Mouse (Mus musculus): ENCODE results near the gene Mta2. TPM values are rescaled to one million over a fixed set of nuclear protein-coding genes. Genes with fewer than 3 reads are reported as not detected.

Gene Mta2
- polyA plus RNA-seq, 1 experiment from 2014 or later = 39.7 TPM

GRCm38 (mm10) chr19:8921741-8922140, 19.9 kb upstream of the Mta2 start:
- 56% methylated on average over 9 of the region's 9 CpGs for WGBS
- Histone ChIP-seq H3K9me3 (ENCODE audit: control insufficient read depth, low read length) (no peaks in the 10 kb centered on the region), H3K9ac (ENCODE audit: low read depth, low read length) (peak overlapping the region; percentile 81), H3K27ac (replicated peaks; ENCODE audit: low read depth, low read length) (no peak overlapping the region), H3K27me3 (replicated peaks; ENCODE audit: control insufficient read depth, insufficient read depth, low read length) (no peaks in the 10 kb centered on the region), H3K4me1 (ENCODE audit: control insufficient read depth, insufficient read depth, low read length) (0 out of 2 replicates have a peak, but pooled peaks cover 6% of the 10 kb centered on the region), H3K4me2 (ENCODE audit: low read depth, low read length) (peak overlapping the region; percentile 79), H3K4me3 (ENCODE audit: low read depth, low read length) (peak overlapping the region; percentile 84), H3K36me3 (ENCODE audit: control insufficient read depth, insufficient read depth, low read length) (peaks cover 37% of the 10 kb centered on the region)
- DNase-seq (ENCODE audit: low spot score) (no peak), ATAC-seq (ENCODE audit: low read depth) (no peak)

- Histone ChIP-seq H3K9ac (ENCODE audit: low read depth, low read length) (no peak overlapping the region), H3K9me3 (ENCODE audit: control insufficient read depth, low read length) (no peaks in the 10 kb centered on the region), H3K27me3 (replicated peaks; ENCODE audit: control insufficient read depth, insufficient read depth, low read length) (no peaks in the 10 kb centered on the region), H3K27ac (replicated peaks; ENCODE audit: low read depth, low read length) (no peak overlapping the region), H3K4me3 (ENCODE audit: low read depth, low read length) (no peak overlapping the region), H3K4me1 (ENCODE audit: control insufficient read depth, insufficient read depth, low read length) (0 out of 2 replicates have a peak, but pooled peaks cover under 1% of the 10 kb centered on the region), H3K4me2 (ENCODE audit: low read depth, low read length) (no peak overlapping the region), H3K36me3 (ENCODE audit: control insufficient read depth, insufficient read depth, low read length) (peaks cover 50% of the 10 kb centered on the region)
- no peak for DNase-seq (ENCODE audit: low spot score)
- WGBS = 86% methylated on average over 2 of the region's 2 CpGs
- ATAC-seq (ENCODE audit: low read depth) = no peak
These were observed 14.9 kb upstream of the Mta2 start for GRCm38 (mm10) chr19:8926766-8927165.

- no peak for ATAC-seq (ENCODE audit: low read depth)
- Histone ChIP-seq H3K4me2 (ENCODE audit: low read depth, low read length) (no peak overlapping the region), H3K4me1 (ENCODE audit: control insufficient read depth, insufficient read depth, low read length) (no peaks in the 10 kb centered on the region), H3K4me3 (ENCODE audit: low read depth, low read length) (no peak overlapping the region), H3K9me3 (ENCODE audit: control insufficient read depth, low read length) (no peaks in the 10 kb centered on the region), H3K9ac (ENCODE audit: low read depth, low read length) (no peak overlapping the region), H3K27ac (replicated peaks; ENCODE audit: low read depth, low read length) (no peak overlapping the region), H3K27me3 (replicated peaks; ENCODE audit: control insufficient read depth, insufficient read depth, low read length) (no peaks in the 10 kb centered on the region), H3K36me3 (ENCODE audit: control insufficient read depth, insufficient read depth, low read length) (peaks cover 42% of the 10 kb centered on the region)
- 87% methylated on average over 12 of the region's 12 CpGs for WGBS
- DNase-seq (ENCODE audit: low spot score) = no peak
These were observed 13.7 kb upstream of the Mta2 start for GRCm38 (mm10) chr19:8927891-8928525.

GRCm38 (mm10) chr19:8928689-8929223, 12.9 kb upstream of the Mta2 start:
- no peak for DNase-seq (ENCODE audit: low spot score)
- Histone ChIP-seq H3K4me2 (ENCODE audit: low read depth, low read length) (peak overlapping the region; percentile 78), H3K27ac (replicated peaks; ENCODE audit: low read depth, low read length) (no peak overlapping the region), H3K27me3 (replicated peaks; ENCODE audit: control insufficient read depth, insufficient read depth, low read length) (no peaks in the 10 kb centered on the region), H3K4me3 (ENCODE audit: low read depth, low read length) (peak overlapping the region; percentile 80), H3K9ac (ENCODE audit: low read depth, low read length) (peak overlapping the region; percentile 86), H3K9me3 (ENCODE audit: control insufficient read depth, low read length) (no peaks in the 10 kb centered on the region), H3K4me1 (ENCODE audit: control insufficient read depth, insufficient read depth, low read length) (no peaks in the 10 kb centered on the region), H3K36me3 (ENCODE audit: control insufficient read depth, insufficient read depth, low read length) (peaks cover 50% of the 10 kb centered on the region)
- 32% methylated on average over 7 of the region's 16 CpGs for WGBS
- peak; percentile 26; the same call in 1 of the 2 replicates for ATAC-seq (ENCODE audit: low read depth)

- Histone ChIP-seq H3K27ac (replicated peaks; ENCODE audit: low read depth, low read length) (peak within 1 kb of the TSS; percentile 65), H3K9me3 (ENCODE audit: control insufficient read depth, low read length) (no peaks in the 10 kb centered on the region), H3K27me3 (replicated peaks; ENCODE audit: control insufficient read depth, insufficient read depth, low read length) (no peaks in the 10 kb centered on the region), H3K4me2 (ENCODE audit: low read depth, low read length) (peak within 1 kb of the TSS; percentile 78), H3K36me3 (ENCODE audit: control insufficient read depth, insufficient read depth, low read length) (peaks cover 57% of the 10 kb centered on the region), H3K4me1 (ENCODE audit: control insufficient read depth, insufficient read depth, low read length) (no peaks in the 10 kb centered on the region), H3K4me3 (ENCODE audit: low read depth, low read length) (peak within 1 kb of the TSS; percentile 80), H3K9ac (ENCODE audit: low read depth, low read length) (peak within 1 kb of the TSS; percentile 86)
- under 1% methylated on average over 29 of the region's 74 CpGs for WGBS
- ATAC-seq (ENCODE audit: low read depth) (peak; percentile 78), DNase-seq (ENCODE audit: low spot score) (peak; percentile 81)
These were observed 12.2 kb upstream of the Mta2 start, which contains the start of the genes Rom1 and Eml3 for GRCm38 (mm10) chr19:8929224-8930088. Rom1 (minus strand) TSS chr19:8929356. Eml3 (plus strand) TSS chr19:8929552.

- H3K4me3 ChIP-seq (ENCODE audit: low read depth, low read length) = peak overlapping the region; percentile 80
- no peak for ATAC-seq (ENCODE audit: low read depth)
- H3K9ac ChIP-seq (ENCODE audit: low read depth, low read length) = peak overlapping the region; percentile 86
- peaks cover 63% of the 10 kb centered on the region for H3K36me3 ChIP-seq (ENCODE audit: control insufficient read depth, insufficient read depth, low read length)
- H3K27ac ChIP-seq (replicated peaks; ENCODE audit: low read depth, low read length) = peak overlapping the region; percentile 65; the same call in 1 of the 2 replicates
- DNase-seq (ENCODE audit: low spot score) = no peak
- no peaks in the 10 kb centered on the region for H3K9me3 ChIP-seq (ENCODE audit: control insufficient read depth, low read length)
- peak overlapping the region; percentile 78 for H3K4me2 ChIP-seq (ENCODE audit: low read depth, low read length)
- no peaks in the 10 kb centered on the region for H3K27me3 ChIP-seq (replicated peaks; ENCODE audit: control insufficient read depth, insufficient read depth, low read length)
- whole genome bisulfite sequencing = 5% methylated on average over 11 of the region's 11 CpGs
- H3K4me1 ChIP-seq (ENCODE audit: control insufficient read depth, insufficient read depth, low read length) = no peaks in the 10 kb centered on the region
These were observed 11.6 kb upstream of the Mta2 start for GRCm38 (mm10) chr19:8930117-8930516.

- H3K27me3 ChIP-seq (replicated peaks; ENCODE audit: control insufficient read depth, insufficient read depth, low read length) = no peaks in the 10 kb centered on the region
- H3K27ac ChIP-seq (replicated peaks; ENCODE audit: low read depth, low read length) = no peak overlapping the region
- H3K36me3 ChIP-seq (ENCODE audit: control insufficient read depth, insufficient read depth, low read length) = peaks cover 63% of the 10 kb centered on the region
- DNase-seq (ENCODE audit: low spot score) (no peak), ATAC-seq (ENCODE audit: low read depth) (no peak)
- 73% methylated on average over 7 of the region's 7 CpGs for WGBS
- peak overlapping the region; percentile 86 for H3K9ac ChIP-seq (ENCODE audit: low read depth, low read length)
- no peaks in the 10 kb centered on the region for H3K9me3 ChIP-seq (ENCODE audit: control insufficient read depth, low read length)
- H3K4me3 ChIP-seq (ENCODE audit: low read depth, low read length) = peak overlapping the region; percentile 80
- H3K4me1 ChIP-seq (ENCODE audit: control insufficient read depth, insufficient read depth, low read length) = no peaks in the 10 kb centered on the region
- H3K4me2 ChIP-seq (ENCODE audit: low read depth, low read length) = peak overlapping the region; percentile 78
These were observed 10.9 kb upstream of the Mta2 start for GRCm38 (mm10) chr19:8930771-8931170.

GRCm38 (mm10) chr19:8936736-8937135, 4.9 kb upstream of the Mta2 start:
- H3K4me2 ChIP-seq (ENCODE audit: low read depth, low read length) = no peak overlapping the region
- H3K27ac ChIP-seq (replicated peaks; ENCODE audit: low read depth, low read length) = no peak overlapping the region
- ATAC-seq (ENCODE audit: low read depth) (no peak), DNase-seq (ENCODE audit: low spot score) (no peak)
- no peaks in the 10 kb centered on the region for H3K9me3 ChIP-seq (ENCODE audit: control insufficient read depth, low read length)
- H3K4me1 ChIP-seq (ENCODE audit: control insufficient read depth, insufficient read depth, low read length) = peaks cover 7% of the 10 kb centered on the region; the same call in 1 of the 2 replicates
- no peaks in the 10 kb centered on the region for H3K27me3 ChIP-seq (replicated peaks; ENCODE audit: control insufficient read depth, insufficient read depth, low read length)
- no peak overlapping the region for H3K9ac ChIP-seq (ENCODE audit: low read depth, low read length)
- WGBS = 89% methylated on average over 2 of the region's 2 CpGs
- H3K4me3 ChIP-seq (ENCODE audit: low read depth, low read length) = no peak overlapping the region
- H3K36me3 ChIP-seq (ENCODE audit: control insufficient read depth, insufficient read depth, low read length) = peaks cover 68% of the 10 kb centered on the region

Data from embryonic facial prominence, embryonic 14.5 days (tissue).